Mouse (Mus musculus) limb, embryonic 15.5 days (tissue): Measurements from ENCODE around the gene N4bp3. TPM values are rescaled to one million over a fixed set of nuclear protein-coding genes. Genes with fewer than 3 reads are reported as not detected.
A peak's percentile ranks its signal among the peaks of the same experiment; 100 is the strongest.
"Not testable (repeated sequence)": the region's sequence is repeated elsewhere in the genome, so short reads cannot be mapped to it uniquely, and the experiment has no call there.

ENCODE experiments used
- ATAC-seq: fragments of 200-750 bp; cut with Nextera tagmentation; 2 replicates; pipeline ENCODE4 v1.8.0; 2017; ENCODE audit warnings: low read depth, moderate TSS enrichment; ENCODE audit not compliant: insufficient number of reproducible peaks, low FRiP score, low TSS enrichment
- H3K27ac ChIP-seq: fragments of 300-500 bp; sonication (generic); 2 replicates; pipeline ENCODE4 v1.5.1; 2015; ENCODE audit warnings: moderate library complexity, mild to moderate bottlenecking, inconsistent platforms
- H3K27me3 ChIP-seq: fragments of 300-500 bp; sonication (generic); 2 replicates; pipeline ENCODE4 v1.6.1; 2015; ENCODE audit warnings: inconsistent platforms
- H3K36me3 ChIP-seq: fragments of 300-500 bp; sonication (generic); 2 replicates; pipeline ENCODE4 v1.6.1; 2015; ENCODE audit warnings: inconsistent platforms
- H3K4me1 ChIP-seq: fragments of 300-500 bp; sonication (generic); 2 replicates; pipeline ENCODE4 v1.6.1; 2015; ENCODE audit warnings: inconsistent platforms
- H3K4me2 ChIP-seq: fragments of 300-500 bp; sonication (generic); 2 replicates; pipeline ENCODE4 v1.6.1; 2015; ENCODE audit warnings: mild to moderate bottlenecking, inconsistent platforms
- H3K4me3 ChIP-seq: fragments of 300-500 bp; sonication (generic); 2 replicates; pipeline ENCODE4 v1.5.1; 2015; ENCODE audit warnings: mild to moderate bottlenecking, inconsistent platforms
- H3K9ac ChIP-seq: fragments of 300-500 bp; sonication (generic); 2 replicates; pipeline ENCODE4 v1.6.1; 2015; ENCODE audit warnings: inconsistent platforms
- H3K9me3 ChIP-seq: fragments of 300-500 bp; sonication (generic); 2 replicates; pipeline ENCODE4 v1.6.1; 2016; ENCODE audit warnings: inconsistent platforms
- WGBS: fragments of 180-500 bp; shearing (Covaris S2); methylation state at CpG from one replicate; pipeline ENCODE4 v1.1.7; 2015; 5-methylcytosine and 5-hydroxymethylcytosine counted together
- polyA plus RNA-seq: library from polyadenylated mRNA; unstranded; fragments of >200 nt; fragmentation: Nextera tagmentation; extraction: Ambion mirVana; gene quantifications from 2 replicates; pipeline ENCODE4 v1.2.1, GENCODE M21; 2015

The N4bp3 gene
- polyA plus RNA-seq, 1 experiment from 2014 or later = 35.7 TPM

DNA sequence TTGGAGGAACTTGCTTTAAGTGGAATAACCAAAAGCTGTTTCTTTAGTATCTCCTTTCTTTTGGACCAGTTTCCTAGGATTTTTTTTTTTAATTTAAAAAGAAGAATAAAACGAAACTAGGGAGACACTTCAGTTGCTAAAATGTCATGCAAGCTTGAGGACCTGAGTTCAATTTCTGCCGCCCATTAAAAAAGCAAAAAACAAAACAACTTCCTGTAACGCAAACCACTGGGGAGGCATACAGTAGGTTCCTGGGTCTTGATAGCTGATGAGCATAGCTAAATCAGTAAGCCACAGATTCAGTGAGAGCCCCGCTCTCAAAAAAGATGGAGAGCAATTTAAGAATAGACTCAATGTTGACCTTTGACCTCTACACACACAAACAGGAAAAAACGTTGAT lies 12.1 kb downstream of the N4bp3 start:
- Histone ChIP-seq H3K27ac (peak overlapping the region; percentile 71), H3K4me3 (0 out of 2 replicates have a peak overlapping the region, but pooled peaks have one; percentile 7), H3K9me3 (no peaks in the 10 kb centered on the region), H3K4me2 (peak overlapping the region; percentile 37; the same call in 1 of the 2 replicates), H3K9ac (no peak overlapping the region), H3K36me3 (peaks cover 12% of the 10 kb centered on the region; the same call in 1 of the 2 replicates), H3K27me3 (no peaks in the 10 kb centered on the region), H3K4me1 (peaks cover 51% of the 10 kb centered on the region)
- WGBS = 58% methylated on average over 5 of the region's 5 CpGs
- ATAC-seq = no peak

- WGBS = 3% methylated on average over 17 of the region's 17 CpGs
- no peak overlapping the region for H3K9ac ChIP-seq
- peak; percentile 37; the same call in 1 of the 2 replicates for ATAC-seq
- peak overlapping the region; percentile 71 for H3K27ac ChIP-seq
- H3K4me3 ChIP-seq = 0 out of 2 replicates have a peak overlapping the region, but pooled peaks have one; percentile 7
- H3K27me3 ChIP-seq = no peaks in the 10 kb centered on the region
- no peaks in the 10 kb centered on the region for H3K9me3 ChIP-seq
- peaks cover 7% of the 10 kb centered on the region; the same call in 1 of the 2 replicates for H3K36me3 ChIP-seq
- peak overlapping the region; percentile 37 for H3K4me2 ChIP-seq
- H3K4me1 ChIP-seq = peaks cover 46% of the 10 kb centered on the region
Observed at GRCm38 (mm10) chr11:51637971-51638414, 12.6 kb downstream of the N4bp3 start.

GRCm38 (mm10) chr11:51636323-51636684 lies 14.3 kb downstream of the N4bp3 start:
- ATAC-seq = no peak
- no peaks in the 10 kb centered on the region for H3K36me3 ChIP-seq
- whole genome bisulfite sequencing = 2% methylated on average over 6 of the region's 6 CpGs
- peaks cover 47% of the 10 kb centered on the region for H3K4me1 ChIP-seq
- H3K9ac ChIP-seq = peak overlapping the region; percentile 66; the same call in 1 of the 2 replicates
- H3K4me2 ChIP-seq = peak overlapping the region; percentile 80
- H3K4me3 ChIP-seq = peak overlapping the region; percentile 60
- H3K9me3 ChIP-seq = no peaks in the 10 kb centered on the region
- no peaks in the 10 kb centered on the region for H3K27me3 ChIP-seq
- peak overlapping the region; percentile 88 for H3K27ac ChIP-seq

- H3K4me3 ChIP-seq = peak within 1 kb of the TSS; percentile 60
- H3K4me1 ChIP-seq = peaks cover 43% of the 10 kb centered on the region
- under 1% methylated on average over 61 of the region's 61 CpGs for WGBS
- peak within 1 kb of the TSS; percentile 66 for H3K9ac ChIP-seq
- H3K4me2 ChIP-seq = peak within 1 kb of the TSS; percentile 80
- no peaks in the 10 kb centered on the region for H3K9me3 ChIP-seq
- H3K36me3 ChIP-seq = no peaks in the 10 kb centered on the region
- peak within 1 kb of the TSS; percentile 88 for H3K27ac ChIP-seq
- peak; percentile 70 for ATAC-seq
- H3K27me3 ChIP-seq = no peaks in the 10 kb centered on the region
Observed at GRCm38 (mm10) chr11:51635525-51636322, 14.9 kb downstream of the N4bp3 start, which contains the start of gene Rmnd5b. Rmnd5b (minus strand) TSS chr11:51635896.

DNA sequence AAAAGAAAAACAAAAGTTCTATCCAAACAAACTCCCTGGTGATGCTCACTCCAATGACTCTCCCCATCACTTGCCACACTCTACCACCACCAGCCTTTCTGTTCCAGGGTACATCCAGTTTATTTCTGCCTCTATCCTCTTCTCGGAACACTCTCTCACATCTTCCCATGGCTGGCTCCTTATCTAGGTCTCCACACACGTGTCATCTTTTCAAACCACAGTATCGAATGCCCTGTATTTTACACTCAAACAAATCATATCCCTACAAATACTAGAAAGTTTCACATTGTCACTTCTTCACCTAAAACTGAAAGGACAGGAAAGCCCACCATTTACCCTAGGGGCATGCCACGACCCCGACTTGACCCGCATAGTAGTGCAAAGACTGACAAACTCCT lies 15.5 kb downstream of the N4bp3 start:
- ATAC-seq = no peak
- no peaks in the 10 kb centered on the region for H3K9me3 ChIP-seq
- H3K27me3 ChIP-seq = no peaks in the 10 kb centered on the region
- H3K36me3 ChIP-seq = no peaks in the 10 kb centered on the region
- peak overlapping the region; percentile 60 for H3K4me3 ChIP-seq
- peak overlapping the region; percentile 80 for H3K4me2 ChIP-seq
- peak overlapping the region; percentile 66 for H3K9ac ChIP-seq
- 20% methylated on average over 6 of the region's 6 CpGs for WGBS
- peaks cover 39% of the 10 kb centered on the region for H3K4me1 ChIP-seq
- peak overlapping the region; percentile 88 for H3K27ac ChIP-seq

- Histone ChIP-seq H3K4me2 (no peak overlapping the region), H3K27me3 (no peaks in the 10 kb centered on the region), H3K36me3 (peaks cover 9% of the 10 kb centered on the region), H3K9me3 (no peaks in the 10 kb centered on the region), H3K27ac (no peak overlapping the region), H3K4me3 (no peak overlapping the region), H3K9ac (no peak overlapping the region), H3K4me1 (peaks cover 39% of the 10 kb centered on the region)
- ATAC-seq = no peak
- WGBS = 93% methylated on average over 3 of the region's 3 CpGs
Observed at GRCm38 (mm10) chr11:51633721-51634120, 16.9 kb downstream of the N4bp3 start.

DNA sequence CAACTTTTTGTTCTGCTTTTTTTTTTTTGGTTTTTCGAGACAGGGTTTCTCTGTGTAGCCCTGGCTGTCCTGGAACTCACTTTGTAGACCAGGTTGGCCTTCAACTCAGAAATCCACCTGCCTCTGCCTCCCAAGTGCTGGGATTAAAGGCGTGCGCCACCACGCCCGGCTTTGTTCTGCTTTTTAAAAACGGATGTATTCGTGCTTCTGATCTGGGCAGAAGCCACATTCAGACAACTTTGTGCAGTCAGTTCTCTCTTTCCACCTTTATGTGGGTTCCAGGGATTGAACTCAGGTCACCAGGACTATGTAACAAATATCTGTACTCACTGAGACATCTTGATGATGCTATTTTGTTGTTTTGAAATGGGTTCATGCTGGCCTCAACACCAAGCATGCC lies 17.4 kb downstream of the N4bp3 start:
- 91% methylated on average over 7 of the region's 7 CpGs for WGBS
- not testable (repeated sequence) for H3K27me3 ChIP-seq, H3K27ac ChIP-seq, H3K9ac ChIP-seq, H3K9me3 ChIP-seq, ATAC-seq, H3K4me2 ChIP-seq, H3K4me3 ChIP-seq
- Histone ChIP-seq H3K4me1 (peaks cover 38% of the 10 kb centered on the region), H3K36me3 (peaks cover 12% of the 10 kb centered on the region)

- Histone ChIP-seq H3K27me3 (no peaks in the 10 kb centered on the region), H3K27ac (no peak overlapping the region), H3K9ac (no peak overlapping the region), H3K9me3 (no peaks in the 10 kb centered on the region), H3K36me3 (peaks cover 22% of the 10 kb centered on the region), H3K4me3 (no peak overlapping the region), H3K4me2 (no peak overlapping the region), H3K4me1 (peaks cover 28% of the 10 kb centered on the region)
- WGBS = 81% methylated on average over 6 of the region's 6 CpGs
- no peak for ATAC-seq
Observed at GRCm38 (mm10) chr11:51632130-51632753, 18.4 kb downstream of the N4bp3 start.

GRCm38 (mm10) chr11:51629651-51630314 lies 20.9 kb downstream of the N4bp3 start:
- Histone ChIP-seq H3K9me3 (no peaks in the 10 kb centered on the region), H3K27me3 (no peaks in the 10 kb centered on the region), H3K36me3 (peaks cover 44% of the 10 kb centered on the region), H3K27ac (no peak overlapping the region), H3K9ac (no peak overlapping the region), H3K4me3 (no peak overlapping the region), H3K4me1 (peaks cover 14% of the 10 kb centered on the region), H3K4me2 (no peak overlapping the region)
- 81% methylated on average over 15 of the region's 15 CpGs for WGBS
- ATAC-seq = no peak

DNA sequence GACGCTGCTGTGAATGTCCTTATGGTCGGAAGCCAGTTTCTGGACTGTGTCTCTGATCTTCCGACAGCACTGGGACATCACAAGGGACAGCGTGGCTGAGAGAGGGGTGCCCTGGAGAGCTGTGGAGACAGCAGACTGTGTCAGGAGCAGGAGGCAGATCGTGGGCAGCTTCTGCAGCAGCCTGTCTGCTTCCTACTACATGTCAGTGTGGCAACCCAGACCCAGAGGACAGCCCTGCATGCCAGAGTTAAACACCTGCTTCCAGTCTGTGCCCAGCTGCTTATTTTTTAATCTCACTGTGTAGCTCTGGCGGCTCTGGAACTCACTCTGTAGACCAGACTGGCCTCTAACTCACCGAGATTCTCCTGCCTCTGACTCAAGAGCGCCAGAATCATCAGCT lies 22.7 kb downstream of the N4bp3 start:
- WGBS = 77% methylated on average over 8 of the region's 8 CpGs
- no peak overlapping the region for H3K9ac ChIP-seq
- no peak overlapping the region for H3K4me2 ChIP-seq
- no peaks in the 10 kb centered on the region for H3K9me3 ChIP-seq
- H3K27ac ChIP-seq = no peak overlapping the region
- peaks cover 63% of the 10 kb centered on the region for H3K36me3 ChIP-seq
- H3K4me1 ChIP-seq = peaks cover 10% of the 10 kb centered on the region
- H3K27me3 ChIP-seq = no peaks in the 10 kb centered on the region
- no peak for ATAC-seq
- H3K4me3 ChIP-seq = no peak overlapping the region

DNA sequence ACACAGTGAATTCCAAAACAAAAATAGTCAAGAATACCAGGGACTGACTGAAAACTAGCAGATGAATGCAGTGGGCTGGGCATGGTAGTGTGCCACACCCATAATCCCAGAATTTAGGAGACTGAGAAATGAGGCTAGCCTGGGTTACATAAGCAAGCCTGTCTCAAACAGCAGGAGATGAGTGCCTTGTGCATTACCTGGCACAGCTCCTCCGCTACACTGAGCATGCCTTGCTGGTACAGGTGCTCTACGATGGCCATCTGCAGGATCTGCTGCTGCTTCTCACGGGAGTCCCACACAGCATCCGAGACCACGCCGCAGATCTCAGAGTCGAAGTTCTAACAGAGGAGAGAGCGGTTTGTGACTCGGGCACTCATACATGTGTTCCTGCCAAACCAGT lies 23.2 kb downstream of the N4bp3 start:
- Histone ChIP-seq H3K4me2 (no peak overlapping the region), H3K4me3 (no peak overlapping the region), H3K9me3 (no peaks in the 10 kb centered on the region), H3K27ac (no peak overlapping the region), H3K4me1 (peaks cover 8% of the 10 kb centered on the region), H3K36me3 (peaks cover 68% of the 10 kb centered on the region), H3K9ac (no peak overlapping the region), H3K27me3 (no peaks in the 10 kb centered on the region)
- WGBS = 94% methylated on average over 9 of the region's 9 CpGs
- no peak for ATAC-seq
